Mouse (Mus musculus) CD4-positive, CD25-positive, alpha-beta regulatory T cell, adult 2 months (primary cell): ENCODE measurements around the gene Tmem116.

Experiments
- DNase-seq: peaks from one replicate; pipeline ENCODE4 v3.0.0-alpha.2; 2012; ENCODE audit warnings: low read depth, low spot score

Gene Tmem116

GRCm38 (mm10) chr5:121540066-121540465, 88.4 kb downstream of the Tmem116 start:
- DNase-seq, result no peak

GRCm38 (mm10) chr5:121541235-121541634, 89.5 kb downstream of the Tmem116 start:
- peak; percentile 22 for DNase-seq

GRCm38 (mm10) chr5:121543370-121543769, 91.7 kb downstream of the Tmem116 start:
- no peak for DNase-seq

- DNase-seq, result no peak
Measured at GRCm38 (mm10) chr5:121544910-121545792, 93.5 kb downstream of the Tmem116 start, which contains the start of the genes Adam1a and Gm42878. Gene Adam1a (minus strand): TSS chr5:121545482. Gene Gm42878 (minus strand): TSS chr5:121545482.

GRCm38 (mm10) chr5:121545793-121546529, 94.3 kb downstream of the Tmem116 start, which contains the start of gene Mapkapk5:
Gene Mapkapk5 (minus strand): TSS chr5:121545905.
- DNase-seq, result peak; percentile 98

GRCm38 (mm10) chr5:121546530-121546895, 94.8 kb downstream of the Tmem116 start:
- DNase-seq, result peak; percentile 72

- no peak for DNase-seq
Measured at GRCm38 (mm10) chr5:121547084-121547483, 95.4 kb downstream of the Tmem116 start.

GRCm38 (mm10) chr5:121549196-121549595, 97.5 kb downstream of the Tmem116 start:
- DNase-seq, result no peak

GRCm38 (mm10) chr5:121562436-121562835, 110.7 kb downstream of the Tmem116 start:
- peak; percentile 21 for DNase-seq

- peak; percentile 92 for DNase-seq
Measured at GRCm38 (mm10) chr5:121564468-121564895, 112.8 kb downstream of the Tmem116 start.

GRCm38 (mm10) chr5:121566035-121566681, 114.5 kb downstream of the Tmem116 start:
- no peak for DNase-seq

GRCm38 (mm10) chr5:121569881-121570420, 118.3 kb downstream of the Tmem116 start:
- DNase-seq, result no peak

- no peak for DNase-seq
Measured at GRCm38 (mm10) chr5:121570787-121571186, 119.1 kb downstream of the Tmem116 start.
